Mouse (Mus musculus) brain, embryonic 14.5 days (tissue): ENCODE data around the gene Ubxn1.

Experiments used
- CTCF ChIP-seq: fragments of 200-500 bp; IDR thresholded peaks from 2 replicates; pipeline ENCODE4 v1.5.1; 2012; ENCODE audit warnings: inconsistent platforms, mild to moderate bottlenecking, moderate library complexity, borderline replicate concordance; ENCODE audit not compliant: insufficient read depth, insufficient read length; ENCODE audit errors: extremely low read depth
- POLR2A ChIP-seq: fragments of 200-500 bp; IDR thresholded peaks from 2 replicates; pipeline ENCODE4 v1.6.1; 2012; ENCODE audit warnings: mild to moderate bottlenecking, inconsistent platforms, borderline replicate concordance; ENCODE audit not compliant: poor library complexity, insufficient read depth, insufficient read length, severe bottlenecking; ENCODE audit errors: extremely low read depth

GRCm38 (mm10) chr19:8911810-8912209 is 40.5 kb downstream of the Ubxn1 start:
- TF ChIP-seq CTCF, result no peak
- TF ChIP-seq POLR2A, result no peak
